Mouse (Mus musculus) urinary bladder, postnatal 25 days (tissue): Measurements from ENCODE around the gene Trpv4.
A peak's percentile ranks its signal among the peaks of the same experiment; 100 is the strongest.

ENCODE experiments used
- DNase-seq: peaks from one replicate; pipeline ENCODE4 v3.0.0; 2022; ENCODE audit warnings: low spot score

The Trpv4 gene

GRCm38 (mm10) chr5:114589454-114589853 is 68.8 kb downstream of the Trpv4 start:
- no peak for DNase-seq

GRCm38 (mm10) chr5:114589026-114589425 is 69.2 kb downstream of the Trpv4 start:
- no peak for DNase-seq

GRCm38 (mm10) chr5:114588416-114588815 is 69.8 kb downstream of the Trpv4 start:
- DNase-seq: no peak

- DNase-seq: peak; percentile 62
These were observed 70.3 kb downstream of the Trpv4 start for GRCm38 (mm10) chr5:114587908-114588307.

GRCm38 (mm10) chr5:114585682-114586081 is 72.5 kb downstream of the Trpv4 start:
- no peak for DNase-seq

- no peak for DNase-seq
These were observed 73.7 kb downstream of the Trpv4 start for GRCm38 (mm10) chr5:114584293-114585104.

GRCm38 (mm10) chr5:114583490-114584175 is 74.6 kb downstream of the Trpv4 start:
- DNase-seq: no peak

- no peak for DNase-seq
These were observed 75.2 kb downstream of the Trpv4 start for GRCm38 (mm10) chr5:114583046-114583445.

GRCm38 (mm10) chr5:114581486-114581885 is 76.7 kb downstream of the Trpv4 start:
- DNase-seq: no peak

- DNase-seq: no peak
These were observed 78.4 kb downstream of the Trpv4 start for GRCm38 (mm10) chr5:114579714-114580357.

- no peak for DNase-seq
These were observed 79.9 kb downstream of the Trpv4 start for GRCm38 (mm10) chr5:114578361-114578760.

GRCm38 (mm10) chr5:114575986-114576605 is 82.1 kb downstream of the Trpv4 start:
- no peak for DNase-seq

GRCm38 (mm10) chr5:114575530-114575929 is 82.7 kb downstream of the Trpv4 start:
- no peak for DNase-seq

GRCm38 (mm10) chr5:114575010-114575409 is 83.2 kb downstream of the Trpv4 start:
- no peak for DNase-seq

- DNase-seq: no peak
These were observed 84.1 kb downstream of the Trpv4 start for GRCm38 (mm10) chr5:114573920-114574628.

GRCm38 (mm10) chr5:114572997-114573396 is 85.2 kb downstream of the Trpv4 start:
- DNase-seq: no peak
